Mouse (Mus musculus): ENCODE measurements around the gene Tbc1d22a.

- no peak for TF ChIP-seq CTCF (IDR thresholded peaks at IDR 0.05; ENCODE audit: insufficient read depth, low read depth, low read length)
- no peak for TF ChIP-seq POLR2A (IDR thresholded peaks at IDR 0.05; ENCODE audit: insufficient read depth, low read depth, low read length)
Measured at GRCm38 (mm10) chr15:86276538-86277264, 62.4 kb downstream of the Tbc1d22a start.

Data from olfactory bulb, adult 2 months (tissue).